ENCODE assay signal across 8 mouse cellular contexts in genomic region chr15:86057908-86058307, GRCm38 (mm10). TPM values are rescaled to one million over a fixed set of nuclear protein-coding genes. Genes with fewer than 3 reads are reported as not detected.
DNase-seq lines count a peak whose midpoint lies in the region; ATAC-seq and TF ChIP-seq lines count a peak whose summit lies in the region.

No protein-coding gene starts in this region.

- no peak for TF ChIP-seq CTCF in heart, postnatal 0 days (IDR thresholded peaks at IDR 0.05; ENCODE audit: low read depth)

- no peak for ATAC-seq in heart, embryonic 13.5 days (ENCODE audit: extremely low read depth, insufficient number of reproducible peaks, low FRiP score, low TSS enrichment)
- ATAC-seq in heart, postnatal 0 days (ENCODE audit: insufficient read depth, low read depth): no peak
- peak; percentile 21; the same call in 1 of the 2 replicates for ATAC-seq in midbrain, embryonic 12.5 days (ENCODE audit: low FRiP score, low read depth)

- H3K4me2 ChIP-seq in heart, embryonic 13.5 days: peak overlapping the region; percentile 95
- H3K4me2 ChIP-seq in heart, postnatal 0 days (ENCODE audit: low read depth, low read length): peak overlapping the region; percentile 94
- peak overlapping the region; percentile 83 for H3K4me2 ChIP-seq in midbrain, embryonic 12.5 days (replicated peaks)

- peak overlapping the region; percentile 93 for H3K4me3 ChIP-seq in heart, embryonic 13.5 days
- H3K4me3 ChIP-seq in heart, postnatal 0 days (ENCODE audit: low read depth, low read length): peak overlapping the region; percentile 89
- H3K4me3 ChIP-seq in midbrain, embryonic 12.5 days: peak overlapping the region; percentile 89

- intact Hi-C loops in heart, postnatal 10 days (cut with DNase I): loop anchor here (10.0 kb wide), 1 partner anchor 157 kb away; the partner anchor contains the start of gene Tbc1d22a

- DNase-seq in heart, postnatal 10 days: no peak
- DNase-seq in ZHBTc4 (ENCODE audit: low read depth, low spot score): peak; percentile 33
- no peak for DNase-seq in heart, postnatal 0 days (ENCODE audit: low spot score)
- DNase-seq in yolk sac, embryonic 10.5 days (ENCODE audit: low spot score): no peak
- DNase-seq in frontal cortex, postnatal 25 days (ENCODE audit: low spot score in 2 of 2): no peak
- DNase-seq in urinary bladder, adult 2 months (ENCODE audit: low spot score): no peak

- peaks cover 4% of the 10 kb centered on the region; the same call in 1 of the 2 replicates for H3K27me3 ChIP-seq in heart, embryonic 13.5 days (replicated peaks)
- H3K27me3 ChIP-seq in heart, postnatal 0 days (ENCODE audit: control insufficient read depth, insufficient read depth, low read length): no peaks in the 10 kb centered on the region
- H3K27me3 ChIP-seq in midbrain, embryonic 12.5 days: peaks cover 18% of the 10 kb centered on the region

- H3K27ac ChIP-seq in heart, embryonic 13.5 days (replicated peaks): peak overlapping the region; percentile 30
- peak overlapping the region; percentile 87 for H3K27ac ChIP-seq in heart, postnatal 0 days (ENCODE audit: low read depth)
- H3K27ac ChIP-seq in midbrain, embryonic 12.5 days (replicated peaks): peak overlapping the region; percentile 81

- TF ChIP-seq EP300 in heart, postnatal 0 days (IDR thresholded peaks at IDR 0.05; ENCODE audit: low read depth): no peak

- 15% methylated on average over 7 of the region's 7 CpGs for WGBS in heart, embryonic 13.5 days
- WGBS in heart, postnatal 0 days: 20% methylated on average over 7 of the region's 7 CpGs
- 8% methylated on average over 7 of the region's 7 CpGs for WGBS in midbrain, embryonic 12.5 days

- H3K4me1 ChIP-seq in heart, embryonic 13.5 days: peaks cover 53% of the 10 kb centered on the region
- peaks cover 37% of the 10 kb centered on the region for H3K4me1 ChIP-seq in heart, postnatal 0 days (ENCODE audit: control insufficient read depth, insufficient read depth)
- H3K4me1 ChIP-seq in midbrain, embryonic 12.5 days: peaks cover 45% of the 10 kb centered on the region

- no peaks in the 10 kb centered on the region for H3K9me3 ChIP-seq in heart, embryonic 13.5 days
- no peaks in the 10 kb centered on the region for H3K9me3 ChIP-seq in heart, postnatal 0 days (replicated peaks; ENCODE audit: control insufficient read depth, low read length)
- H3K9me3 ChIP-seq in midbrain, embryonic 12.5 days: no peaks in the 10 kb centered on the region

- peak overlapping the region; percentile 98 for H3K9ac ChIP-seq in heart, embryonic 13.5 days
- H3K9ac ChIP-seq in heart, postnatal 0 days (replicated peaks; ENCODE audit: low read depth, low read length): peak overlapping the region; percentile 90
- H3K9ac ChIP-seq in midbrain, embryonic 12.5 days (replicated peaks): peak overlapping the region; percentile 93

- H3K36me3 ChIP-seq in heart, embryonic 13.5 days: no peaks in the 10 kb centered on the region
- no peaks in the 10 kb centered on the region for H3K36me3 ChIP-seq in heart, postnatal 0 days (replicated peaks; ENCODE audit: control insufficient read depth, insufficient read depth, low read length)
- H3K36me3 ChIP-seq in midbrain, embryonic 12.5 days: no peaks in the 10 kb centered on the region

RNA-seq across cellular contexts. Expression of gene Gramd4, which starts 0.4 kb away (rescaled TPM):
- polyA plus RNA-seq in heart, embryonic 13.5 days (2015; fragmentation: Nextera tagmentation; extraction: Ambion mirVana): 11.9 and 12.2 TPM in 2 replicates
- total RNA-seq in heart, postnatal 10 days (2021): 10 to 100 TPM; 37.2 to 42.1 TPM
- 31.8 and 35.0 TPM in 2 replicates for total RNA-seq in heart, postnatal 0 days (2014; rRNA removed; ENCODE audit: low replicate concordance)
- polyA plus RNA-seq in heart, postnatal 0 days (2015; fragmentation: Nextera tagmentation; extraction: Ambion mirVana): 15.4 and 16.2 TPM in 2 replicates
- 29.1 and 31.3 TPM in 2 replicates for polyA plus RNA-seq in midbrain, embryonic 12.5 days (2016; fragmentation: Nextera tagmentation; extraction: Ambion mirVana)
- 13.2 and 17.5 TPM in 2 replicates for polyA plus RNA-seq in urinary bladder, adult 2 months (2012; rRNA removed)

RNA-seq across cellular contexts. Expression of gene Celsr1, which starts 24.3 kb away (rescaled TPM):
- polyA plus RNA-seq in heart, embryonic 13.5 days (2015; fragmentation: Nextera tagmentation; extraction: Ambion mirVana): 1.3 and 1.4 TPM in 2 replicates
- 10 to 100 TPM; 15.1 to 17.1 TPM for total RNA-seq in heart, postnatal 10 days (2021)
- 17.4 and 18.0 TPM in 2 replicates for total RNA-seq in heart, postnatal 0 days (2014; rRNA removed; ENCODE audit: low replicate concordance)
- 0.80 and 0.97 TPM in 2 replicates for polyA plus RNA-seq in heart, postnatal 0 days (2015; fragmentation: Nextera tagmentation; extraction: Ambion mirVana)
- polyA plus RNA-seq in midbrain, embryonic 12.5 days (2016; fragmentation: Nextera tagmentation; extraction: Ambion mirVana): 3.4 and 4.1 TPM in 2 replicates
- 0.80 and 1.0 TPM in 2 replicates for polyA plus RNA-seq in urinary bladder, adult 2 months (2012; rRNA removed)

Comparison
In these comparisons a context has a peak if more than half of its experiments do, and no peak if none do; other contexts are left out.
1. H3K27ac ChIP-seq: peak in every context shown above with its lines; median percentile 87 in heart, postnatal 0 days; 81 in midbrain, embryonic 12.5 days; 30 in heart, embryonic 13.5 days.